Mouse (Mus musculus) ES-Bruce4 (cell line): ENCODE measurements around the gene Cmc2. TPM values are rescaled to one million over a fixed set of nuclear protein-coding genes. Genes with fewer than 3 reads are reported as not detected.

Source experiments
- H3K27ac ChIP-seq: 2 replicates; pipeline ENCODE4 v1.5.1; 2012; ENCODE audit warnings: low read length, inconsistent platforms; ENCODE audit not compliant: insufficient read depth
- H3K27me3 ChIP-seq: 2 replicates; pipeline ENCODE4 v1.6.1; 2012; ENCODE audit warnings: mild to moderate bottlenecking, low read length, inconsistent platforms; ENCODE audit not compliant: control insufficient read depth, poor library complexity, insufficient read depth, severe bottlenecking
- H3K36me3 ChIP-seq: 2 replicates; pipeline ENCODE4 v1.6.1; 2012; ENCODE audit warnings: inconsistent platforms, mild to moderate bottlenecking, low read length, moderate library complexity; ENCODE audit not compliant: control insufficient read depth, poor library complexity, insufficient read depth, severe bottlenecking
- H3K4me1 ChIP-seq: one replicate; pipeline ENCODE4 v1.8.1; 2011; ENCODE audit warnings: low read length; ENCODE audit not compliant: control insufficient read depth, insufficient read depth
- H3K4me3 ChIP-seq: 2 replicates; pipeline ENCODE4 v1.5.1; 2011; ENCODE audit warnings: low read depth, mild to moderate bottlenecking, low read length
- H3K9ac ChIP-seq: 2 replicates; pipeline ENCODE4 v1.6.1; 2012; ENCODE audit warnings: low read depth, mild to moderate bottlenecking, inconsistent platforms; ENCODE audit not compliant: poor library complexity, severe bottlenecking
- H3K9me3 ChIP-seq: replicated peaks from 2 replicates; pipeline ENCODE4 v1.6.1; 2012; ENCODE audit warnings: mild to moderate bottlenecking, low read length, inconsistent platforms; ENCODE audit not compliant: control insufficient read depth, poor library complexity, insufficient read depth, severe bottlenecking
- CTCF ChIP-seq: IDR thresholded peaks from one replicate; pipeline ENCODE4 v1.8.1; 2011; ENCODE audit warnings: low read depth, low read length
- EP300 ChIP-seq: IDR thresholded peaks from 2 replicates; pipeline ENCODE4 v1.6.1; 2011; ENCODE audit warnings: low read depth, low read length; ENCODE audit not compliant: insufficient read depth
- POLR2A ChIP-seq: IDR thresholded peaks from one replicate; pipeline ENCODE4 v1.8.1; 2011; ENCODE audit warnings: low read length; ENCODE audit not compliant: insufficient read depth
- polyA plus RNA-seq: library from polyadenylated mRNA; stranded (reverse); fragments of >200 nt; gene quantifications from 2 replicates; pipeline ENCODE4 v1.2.4, GENCODE M21; 2011; ENCODE audit warnings: low read depth; ENCODE audit not compliant: missing spikeins, insufficient read depth, insufficient read length

Gene Cmc2
- polyA plus RNA-seq, 1 experiment = 23.0 TPM

GRCm38 (mm10) chr8:116928588-116928987, 7.3 kb upstream of the Cmc2 start:
- no peaks in the 10 kb centered on the region for H3K27me3 ChIP-seq
- no peaks in the 10 kb centered on the region for H3K9me3 ChIP-seq
- H3K27ac ChIP-seq = no peak overlapping the region
- H3K4me1 ChIP-seq = no peaks in the 10 kb centered on the region
- TF ChIP-seq CTCF (no peak), POLR2A (no peak), EP300 (no peak)
- H3K36me3 ChIP-seq = peaks cover 49% of the 10 kb centered on the region
- no peak overlapping the region for H3K9ac ChIP-seq
- H3K4me3 ChIP-seq = no peak overlapping the region

DNA sequence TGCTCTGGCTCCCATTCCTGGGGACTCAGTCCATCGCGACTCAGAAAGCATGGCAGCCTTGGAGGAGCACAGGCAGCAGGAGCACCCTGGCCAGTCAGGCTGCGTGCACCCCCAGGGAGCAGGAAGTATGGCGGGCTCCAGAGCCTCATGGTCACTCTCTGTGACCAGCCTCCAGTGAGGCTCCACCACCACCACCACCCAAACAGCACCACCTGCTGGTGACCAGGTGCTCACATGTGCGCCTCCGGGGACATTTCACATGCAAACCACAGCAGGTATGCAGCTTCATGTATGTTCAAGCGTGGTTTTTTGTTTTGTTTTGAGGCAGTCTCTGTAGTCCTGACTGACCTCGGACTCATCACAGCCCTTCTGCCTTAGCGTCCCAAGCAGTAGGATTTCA, 6.6 kb upstream of the Cmc2 start:
- H3K36me3 ChIP-seq = peaks cover 42% of the 10 kb centered on the region

GRCm38 (mm10) chr8:116923526-116923925, 2.3 kb upstream of the Cmc2 start:
- peaks cover 16% of the 10 kb centered on the region; the same call in 1 of the 2 replicates for H3K36me3 ChIP-seq
- TF ChIP-seq EP300 (no peak), CTCF (no peak), POLR2A (no peak)

More for the DNA sequence above, 6.6 kb upstream of the Cmc2 start:
- Histone ChIP-seq H3K9ac (no peak overlapping the region), H3K4me3 (no peak overlapping the region), H3K27me3 (no peaks in the 10 kb centered on the region), H3K9me3 (no peaks in the 10 kb centered on the region), H3K4me1 (no peaks in the 10 kb centered on the region), H3K27ac (no peak overlapping the region)
- TF ChIP-seq POLR2A (no peak), EP300 (no peak), CTCF (peak; percentile 94)

GRCm38 (mm10) chr8:116922060-116922757, 954 bp upstream of the Cmc2 start:
- Histone ChIP-seq H3K9ac (peak overlapping the region; percentile 84), H3K4me3 (peak overlapping the region; percentile 99), H3K9me3 (no peaks in the 10 kb centered on the region), H3K27ac (no peak overlapping the region), H3K27me3 (no peaks in the 10 kb centered on the region), H3K4me1 (no peaks in the 10 kb centered on the region), H3K36me3 (peaks cover 15% of the 10 kb centered on the region; the same call in 1 of the 2 replicates)
- TF ChIP-seq POLR2A (no peak), CTCF (no peak), EP300 (no peak)

More at GRCm38 (mm10) chr8:116923526-116923925, 2.3 kb upstream of the Cmc2 start:
- Histone ChIP-seq H3K4me3 (no peak overlapping the region), H3K27ac (no peak overlapping the region), H3K9me3 (no peaks in the 10 kb centered on the region), H3K4me1 (no peaks in the 10 kb centered on the region), H3K27me3 (no peaks in the 10 kb centered on the region), H3K9ac (no peak overlapping the region)

GRCm38 (mm10) chr8:116921005-116921336, 284 bp downstream of the Cmc2 start:
- Histone ChIP-seq H3K27me3 (no peaks in the 10 kb centered on the region), H3K9ac (peak overlapping the region; percentile 84), H3K36me3 (peaks cover 4% of the 10 kb centered on the region; the same call in 1 of the 2 replicates), H3K4me1 (no peaks in the 10 kb centered on the region), H3K9me3 (no peaks in the 10 kb centered on the region), H3K27ac (no peak overlapping the region), H3K4me3 (peak overlapping the region; percentile 99)
- TF ChIP-seq CTCF (no peak), EP300 (no peak), POLR2A (no peak)

DNA sequence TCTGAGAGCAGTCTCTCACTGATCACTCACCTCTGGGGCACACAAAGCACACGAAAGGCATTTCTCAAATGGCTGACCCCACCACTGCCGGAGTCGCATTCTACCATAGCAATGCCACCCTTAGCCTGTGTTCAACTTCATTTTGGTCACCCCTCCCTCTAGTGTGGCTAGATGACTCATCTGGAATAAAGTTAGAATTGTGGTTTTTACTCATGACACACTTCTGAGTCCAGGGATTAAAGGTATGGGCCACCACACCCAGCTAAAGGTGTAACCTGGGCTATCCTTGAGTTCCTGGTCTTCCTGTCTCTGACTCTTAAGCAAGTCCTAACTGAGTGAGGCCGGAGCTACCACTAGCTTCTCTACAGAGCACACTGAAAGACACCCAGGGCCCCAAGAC, 15.4 kb downstream of the Cmc2 start:
- peaks cover 3% of the 10 kb centered on the region; the same call in 1 of the 2 replicates for H3K36me3 ChIP-seq
- peaks cover 34% of the 10 kb centered on the region for H3K9me3 ChIP-seq
- H3K4me3 ChIP-seq = no peak overlapping the region
- H3K27ac ChIP-seq = no peak overlapping the region
- H3K27me3 ChIP-seq = no peaks in the 10 kb centered on the region
- no peak overlapping the region for H3K9ac ChIP-seq
- no peaks in the 10 kb centered on the region for H3K4me1 ChIP-seq
- TF ChIP-seq CTCF (no peak), POLR2A (no peak), EP300 (no peak)
